Mouse (Mus musculus) fibroblast of lung, adult 2 months (primary cell): ENCODE data around the gene Cflar.
"Not testable (repeated sequence)": the region's sequence is repeated elsewhere in the genome, so short reads cannot be mapped to it uniquely, and the experiment has no call there.

Experiments used
- DNase-seq: peaks from one replicate; pipeline ENCODE4 v3.0.0-alpha.2; 2011; ENCODE audit warnings: low read depth

Cflar gene

GRCm38 (mm10) chr1:58727747-58728589 is 16.7 kb downstream of the Cflar start:
- DNase-seq = no peak

DNA sequence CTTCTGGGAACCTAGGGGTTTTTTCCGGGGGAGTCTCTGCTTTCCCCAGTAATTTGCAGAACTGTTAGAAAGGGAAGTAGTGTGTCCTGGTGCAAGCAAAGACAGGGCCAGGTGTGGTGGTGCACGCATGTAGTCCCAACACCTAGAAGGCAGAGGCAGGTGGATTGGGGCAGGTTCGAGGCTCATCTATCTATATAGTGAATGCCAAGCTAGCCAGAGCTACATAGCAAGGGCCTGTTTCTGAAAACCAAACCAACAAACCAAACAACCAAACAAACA is 17.2 kb downstream of the Cflar start:
- DNase-seq = no peak

DNA sequence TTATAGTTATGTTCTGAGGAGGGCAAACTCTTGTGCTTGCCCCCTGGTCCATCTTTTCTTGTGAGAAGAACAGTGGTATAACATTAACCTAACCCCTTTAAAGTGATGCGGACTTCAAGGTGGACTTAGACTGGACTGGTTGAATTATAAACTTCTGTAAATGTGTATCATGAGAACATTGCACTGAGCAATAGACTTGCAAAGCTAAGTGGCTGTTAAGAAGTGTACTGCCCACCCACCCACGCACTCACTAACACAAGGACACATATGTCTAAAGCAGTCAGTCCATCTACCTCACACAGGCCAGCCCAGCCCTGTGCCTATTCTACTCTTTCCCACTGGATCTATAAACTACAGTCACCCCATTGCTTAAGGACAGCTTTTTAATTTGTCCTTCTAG is 22.3 kb downstream of the Cflar start:
- DNase-seq = no peak

- DNase-seq = no peak
Observed at GRCm38 (mm10) chr1:58734043-58734920, 23.0 kb downstream of the Cflar start.

DNA sequence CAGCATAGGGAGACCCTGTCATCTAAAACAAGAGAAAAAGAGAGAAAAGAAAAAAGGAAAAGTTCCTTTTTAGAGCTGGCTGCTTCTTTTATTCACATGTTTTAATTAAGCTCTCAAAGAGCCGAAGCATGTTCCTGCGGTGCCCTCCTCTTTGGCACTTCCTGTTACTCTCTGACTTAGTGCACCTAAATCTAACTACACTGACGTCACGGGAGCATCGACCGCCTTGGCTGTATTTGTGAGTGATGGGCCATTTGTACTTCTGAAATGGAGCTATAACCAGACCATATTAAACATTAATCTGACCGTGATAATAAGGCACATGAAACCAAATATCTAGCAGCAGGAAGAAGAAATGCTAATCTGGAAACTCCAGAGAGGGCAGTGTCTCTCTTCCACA is 24.7 kb downstream of the Cflar start:
- DNase-seq = no peak

- DNase-seq = no peak
Observed at GRCm38 (mm10) chr1:58736968-58737367, 25.7 kb downstream of the Cflar start.

DNA sequence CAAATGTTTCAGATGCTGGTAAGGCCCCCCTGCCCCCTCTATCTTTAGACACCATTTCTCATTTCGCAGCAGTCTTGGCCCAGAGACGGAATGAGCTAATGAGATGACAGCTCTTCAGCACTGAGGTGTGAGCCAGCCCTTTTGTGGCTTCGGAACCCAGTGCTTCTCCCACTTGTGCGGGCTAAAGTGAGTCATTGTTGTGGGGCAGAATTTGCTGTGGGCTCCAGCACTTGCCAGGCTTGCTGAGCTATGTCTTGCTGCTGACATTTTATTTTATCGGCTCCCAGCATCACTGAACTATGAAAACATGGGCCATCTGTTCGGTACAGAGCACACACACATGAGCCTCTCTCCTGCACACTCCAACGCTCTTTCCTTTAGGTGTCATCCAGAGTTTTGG is 28.2 kb downstream of the Cflar start:
- DNase-seq = no peak

- DNase-seq = peak; percentile 73
Observed at GRCm38 (mm10) chr1:58742571-58743021, 31.3 kb downstream of the Cflar start.

DNA sequence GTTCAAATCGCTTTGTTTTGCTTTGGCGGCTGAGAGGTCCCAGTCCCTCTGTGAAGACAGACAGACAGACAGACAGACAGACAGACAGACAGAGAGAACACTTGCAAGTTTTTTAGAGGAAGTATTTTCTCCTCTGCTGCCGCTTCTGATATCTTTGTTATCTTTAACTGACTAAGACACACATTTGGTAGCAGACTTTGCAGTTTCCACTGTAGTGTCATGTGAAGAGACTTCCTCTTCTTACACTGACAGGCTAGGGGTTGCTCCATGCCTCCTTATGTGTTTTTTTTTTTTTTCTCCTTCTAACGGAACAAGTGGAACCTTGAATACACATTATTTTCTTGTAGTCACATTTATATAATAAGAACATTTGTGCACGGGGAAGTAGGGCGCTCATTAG is 31.9 kb downstream of the Cflar start:
- DNase-seq = no peak

GRCm38 (mm10) chr1:58744645-58745044 is 33.3 kb downstream of the Cflar start:
- DNase-seq = no peak

- no peak for DNase-seq
Observed at GRCm38 (mm10) chr1:58746880-58747279, 35.6 kb downstream of the Cflar start.

GRCm38 (mm10) chr1:58759451-58759850 is 48.1 kb downstream of the Cflar start:
- no peak for DNase-seq

GRCm38 (mm10) chr1:58760581-58760980 is 49.3 kb downstream of the Cflar start:
- no peak for DNase-seq

DNA sequence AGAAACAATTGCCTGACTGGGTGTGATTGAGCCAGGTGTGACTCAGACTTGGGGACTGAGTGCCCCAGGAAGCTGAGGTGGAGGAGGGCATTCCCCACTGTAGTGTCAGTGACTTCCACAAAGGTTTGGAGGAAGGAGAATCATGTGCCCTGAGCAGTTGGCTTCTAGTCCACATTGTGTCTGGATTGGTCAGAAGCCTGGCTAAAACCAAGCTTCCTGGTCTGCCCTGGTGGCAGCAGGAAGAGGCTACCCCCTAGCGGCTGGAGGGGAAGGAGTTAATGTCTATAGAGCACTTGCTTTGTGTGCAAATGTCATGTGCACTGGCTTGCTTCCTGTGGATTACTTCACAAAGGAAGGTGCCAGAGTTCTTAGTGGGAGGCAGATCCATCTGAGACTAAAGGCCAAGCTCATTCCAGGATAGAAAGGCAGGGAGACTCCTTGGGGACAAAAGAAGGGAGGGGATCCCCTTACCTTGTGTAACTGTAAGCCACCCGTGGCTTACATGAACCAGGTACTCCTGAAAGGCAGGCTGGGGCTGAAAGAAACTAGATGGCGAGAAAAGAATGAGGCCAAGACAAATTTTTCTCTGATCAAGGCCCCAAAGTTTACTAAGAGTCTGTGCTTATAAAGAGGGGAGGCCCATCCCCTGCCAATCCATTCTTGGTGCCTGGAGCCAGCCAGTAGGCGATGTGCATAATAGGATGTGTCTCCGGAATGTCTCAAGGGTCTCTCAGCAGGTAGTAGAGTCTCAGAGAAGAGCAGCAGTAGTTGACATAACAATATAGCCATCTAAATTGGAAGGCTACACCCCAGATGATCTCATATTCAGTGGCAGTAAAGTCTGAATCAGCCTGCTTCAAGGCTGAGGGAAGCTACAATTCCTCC is 50.3 kb downstream of the Cflar start:
- peak; percentile 37 for DNase-seq

GRCm38 (mm10) chr1:58762576-58762975 is 51.3 kb downstream of the Cflar start:
- DNase-seq = no peak

- not testable (repeated sequence) for DNase-seq
Observed at GRCm38 (mm10) chr1:58766446-58766845, 55.1 kb downstream of the Cflar start.

- DNase-seq = no peak
Observed at GRCm38 (mm10) chr1:58769136-58769535, 57.8 kb downstream of the Cflar start.

DNA sequence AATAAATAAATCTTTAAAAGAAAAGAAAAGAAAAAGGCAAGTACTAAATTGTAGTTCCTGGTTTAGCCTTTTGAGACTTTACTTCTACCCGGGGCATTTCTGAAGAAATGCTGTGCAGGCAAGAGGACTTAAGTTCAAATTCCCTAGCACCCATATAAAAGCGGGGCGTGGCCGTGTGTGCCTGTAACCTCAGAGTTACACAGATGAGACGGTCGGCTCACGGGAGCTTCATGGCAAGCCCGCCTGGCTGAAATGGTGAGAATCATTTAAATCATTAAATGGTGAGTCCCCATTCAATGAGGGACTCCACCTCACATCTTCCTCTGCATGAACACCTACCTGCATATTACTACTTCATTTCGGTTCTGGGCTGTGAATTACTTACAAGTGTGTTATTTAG is 58.4 kb downstream of the Cflar start:
- DNase-seq = no peak

DNA sequence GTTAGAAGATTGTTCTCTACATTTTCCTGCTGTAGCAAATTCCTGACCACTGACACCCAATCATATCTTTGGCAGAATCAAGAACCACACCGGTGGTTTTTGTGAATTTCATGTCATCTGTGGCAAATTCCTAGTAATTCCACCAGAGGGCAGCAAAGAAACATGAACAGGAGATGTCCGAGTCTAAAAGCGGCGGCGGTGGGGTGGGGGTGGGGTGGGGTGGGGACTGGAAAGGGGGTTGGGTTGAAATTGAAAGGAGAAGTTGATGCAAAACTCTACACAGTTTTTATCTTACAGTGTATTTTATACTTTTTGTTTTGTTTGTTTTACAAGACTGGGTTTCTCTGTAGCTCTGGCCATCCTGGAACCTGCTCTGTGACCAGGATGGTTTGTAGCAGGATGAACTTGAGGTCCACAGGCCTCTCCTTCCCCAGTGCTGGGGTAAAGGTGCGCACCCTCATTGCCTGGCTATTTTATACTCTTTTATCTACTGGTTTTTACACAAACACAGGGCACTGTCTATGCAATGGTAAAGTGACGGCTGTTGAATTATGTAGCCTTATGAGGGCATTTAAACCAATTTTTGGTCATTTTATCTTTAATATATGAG is 58.9 kb downstream of the Cflar start:
- peak; percentile 20 for DNase-seq

DNA sequence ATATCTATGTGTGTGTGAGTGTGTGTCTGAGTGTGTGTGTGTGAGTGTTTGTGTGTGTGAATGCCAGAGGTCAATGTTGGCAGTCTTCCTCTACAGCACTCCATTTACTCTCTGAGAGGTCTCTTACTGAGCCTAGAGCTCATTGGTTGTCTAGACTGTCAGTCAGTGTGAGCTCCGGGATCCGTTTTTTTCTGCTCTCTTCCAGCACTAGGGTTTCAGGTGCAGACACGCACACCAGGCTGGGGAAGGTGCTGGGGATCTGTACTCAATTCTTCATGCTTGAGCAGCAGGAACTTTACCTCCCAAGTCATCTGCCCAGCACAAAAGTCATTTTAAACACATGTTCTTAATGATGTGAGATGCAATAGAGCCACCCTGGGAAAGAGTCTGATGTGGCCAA is 60.8 kb downstream of the Cflar start:
- no peak for DNase-seq

DNA sequence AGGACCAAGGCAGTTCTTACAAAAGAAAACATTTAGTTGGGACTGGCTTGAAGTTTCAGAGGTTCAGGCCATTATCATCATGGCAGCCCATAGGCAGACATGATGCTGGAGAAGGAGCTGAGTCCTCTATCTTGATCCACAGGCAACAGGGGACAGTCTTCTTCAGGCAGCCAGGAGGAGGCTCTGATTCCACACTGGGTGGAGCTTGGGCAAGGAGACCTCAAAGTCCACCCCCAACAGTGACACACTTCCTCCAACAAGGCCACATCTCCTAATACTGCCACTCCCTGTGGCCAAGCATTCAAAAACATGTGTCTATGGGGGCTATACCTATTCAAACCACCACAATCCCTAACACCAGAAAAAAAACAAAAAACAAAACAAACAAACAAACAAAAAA is 62.0 kb downstream of the Cflar start:
- DNase-seq = no peak

- no peak for DNase-seq
Observed at GRCm38 (mm10) chr1:58773905-58774304, 62.6 kb downstream of the Cflar start.
